Comparison of ENCODE assay signal across 32 mouse cellular contexts in genomic region chr4:73772028-73772427, GRCm38 (mm10). TPM values are rescaled to one million over a fixed set of nuclear protein-coding genes. Genes with fewer than 3 reads are reported as not detected.
"Had no signal": no experiment of that assay in that cellular context is flagged by ENCODE, and none has a peak within 500 bp of the region (broad histone marks: within the 10 kb centered on the region; RNA-seq: fewer than 3 reads in every experiment).

No protein-coding gene starts in this region.

- H3K27me3 ChIP-seq: limb, embryonic 12.5 days; limb, embryonic 13.5 days; limb, embryonic 15.5 days; liver, embryonic 12.5 days; liver, embryonic 13.5 days; liver, embryonic 15.5 days; lung, embryonic 15.5 days; megakaryocyte, embryonic 14.5 days; midbrain, embryonic 12.5 days; midbrain, embryonic 13.5 days; midbrain, embryonic 15.5 days had no signal

- H3K9ac ChIP-seq: limb, embryonic 12.5 days; limb, embryonic 13.5 days; limb, embryonic 15.5 days; liver, embryonic 12.5 days; liver, embryonic 13.5 days; liver, embryonic 14.5 days; liver, embryonic 15.5 days; liver, postnatal 0 days; lung, embryonic 14.5 days; lung, embryonic 15.5 days; midbrain, embryonic 12.5 days; midbrain, embryonic 13.5 days; midbrain, embryonic 15.5 days had no signal

- H3K9me3 ChIP-seq: limb, embryonic 10.5 days; limb, embryonic 12.5 days; limb, embryonic 13.5 days; limb, embryonic 15.5 days; liver, embryonic 12.5 days; liver, embryonic 13.5 days; liver, embryonic 15.5 days; lung, embryonic 15.5 days; midbrain, embryonic 10.5 days; midbrain, embryonic 12.5 days; midbrain, embryonic 13.5 days; midbrain, embryonic 15.5 days had no signal

- H3K4me2 ChIP-seq: limb, embryonic 12.5 days; limb, embryonic 13.5 days; limb, embryonic 15.5 days; liver, embryonic 11.5 days; liver, embryonic 12.5 days; liver, embryonic 13.5 days; liver, embryonic 15.5 days; lung, embryonic 14.5 days; lung, embryonic 15.5 days; midbrain, embryonic 11.5 days; midbrain, embryonic 12.5 days; midbrain, embryonic 13.5 days; midbrain, embryonic 15.5 days had no signal

- H3K36me3 ChIP-seq: limb, embryonic 10.5 days; limb, embryonic 12.5 days; limb, embryonic 13.5 days; limb, embryonic 15.5 days; liver, embryonic 12.5 days; liver, embryonic 13.5 days; liver, embryonic 15.5 days; lung, embryonic 15.5 days; midbrain, embryonic 10.5 days; midbrain, embryonic 12.5 days; midbrain, embryonic 13.5 days; midbrain, embryonic 15.5 days had no signal

- H3K4me3 ChIP-seq: left cerebral cortex, adult 2 months; limb, embryonic 10.5 days; limb, embryonic 12.5 days; limb, embryonic 13.5 days; limb, embryonic 15.5 days; liver, embryonic 12.5 days; liver, embryonic 13.5 days; liver, embryonic 15.5 days; lung, embryonic 15.5 days; megakaryocyte, embryonic 14.5 days; midbrain, embryonic 10.5 days; midbrain, embryonic 12.5 days; midbrain, embryonic 13.5 days; midbrain, embryonic 15.5 days; myocyte had no signal

- H3K4me1 ChIP-seq: limb, embryonic 13.5 days; limb, embryonic 15.5 days; liver, embryonic 12.5 days; liver, embryonic 13.5 days; liver, embryonic 15.5 days; lung, embryonic 15.5 days; megakaryocyte, embryonic 14.5 days; midbrain, embryonic 15.5 days had no signal

- ATAC-seq: liver, embryonic 12.5 days; liver, postnatal 0 days; lung, postnatal 0 days; midbrain, embryonic 13.5 days; midbrain, embryonic 15.5 days; midbrain, embryonic 16.5 days had no signal

- H3K27ac ChIP-seq: left cerebral cortex, adult 2 months; limb, embryonic 10.5 days; limb, embryonic 12.5 days; limb, embryonic 13.5 days; limb, embryonic 15.5 days; liver, embryonic 12.5 days; liver, embryonic 13.5 days; liver, embryonic 14.5 days; liver, embryonic 15.5 days; lung, embryonic 15.5 days; macrophage; midbrain, embryonic 10.5 days; midbrain, embryonic 12.5 days; midbrain, embryonic 13.5 days; midbrain, embryonic 15.5 days had no signal

- DNase-seq: left cerebral cortex, postnatal 4 days; liver; liver, embryonic 13.5 days; liver, postnatal 0 days; lung, adult 18-20 months; lung, adult 2 months; lung, embryonic 14.5 days; lung, postnatal 10 days; lung, postnatal 14 days; lung, postnatal 36 days; lung, postnatal 4 days; midbrain, embryonic 14.5 days had no signal

RNA-seq across cellular contexts. Expression of gene Rasef, which starts 18.8 kb away (rescaled TPM):
- polyA plus RNA-seq: liver, embryonic 12.5 days; liver, embryonic 13.5 days; liver, embryonic 14.5 days; macrophage; myocyte had no signal
